Mouse (Mus musculus): ENCODE results near the gene Dusp5.

DNA sequence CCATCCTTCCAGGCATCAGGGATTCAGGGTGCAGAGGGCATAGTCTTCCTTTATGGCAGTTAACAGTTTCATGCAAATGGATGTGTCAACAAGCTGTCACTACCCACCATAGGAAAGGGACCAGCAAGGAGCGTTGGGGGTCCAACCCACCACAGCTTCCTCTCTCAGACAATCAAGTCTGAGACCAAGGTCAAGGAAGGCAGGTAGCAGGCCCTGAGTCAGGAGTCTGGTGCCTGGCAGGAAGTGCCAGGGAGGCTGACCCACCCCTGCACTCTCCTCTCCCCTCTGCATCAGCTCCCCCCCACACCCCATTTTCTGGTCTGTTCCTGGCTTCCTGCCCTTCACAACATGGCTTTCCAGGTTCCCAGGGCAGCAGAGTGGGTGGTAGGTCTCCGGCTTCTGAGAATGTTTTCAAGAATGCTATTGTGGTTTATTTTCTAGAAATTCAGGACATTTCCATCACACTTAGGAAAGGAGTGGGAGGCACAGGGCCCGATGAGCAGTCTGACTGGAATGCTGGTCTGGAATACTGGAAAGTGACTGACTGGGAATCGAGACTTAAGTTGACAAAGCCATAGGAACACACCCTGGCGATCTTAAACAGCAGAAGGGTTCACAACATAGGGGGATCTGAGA, 26.2 kb downstream of the Dusp5 start:
- TF ChIP-seq CTCF (IDR thresholded peaks at IDR 0.05; ENCODE audit: borderline replicate concordance, control insufficient read depth, extremely low read depth, insufficient read depth, low read length, poor library complexity) (no peak), POLR2A (IDR thresholded peaks at IDR 0.05; ENCODE audit: control insufficient read depth, extremely low read depth, insufficient read depth, low read length, poor library complexity) (no peak)

All from thymus, adult 2 months (tissue).